Mouse (Mus musculus) adrenal gland, postnatal 4 days (tissue): ENCODE data around the gene Chn1. TPM values are rescaled to one million over a fixed set of nuclear protein-coding genes. Genes with fewer than 3 reads are reported as not detected.
"Not testable (repeated sequence)": the region's sequence is repeated elsewhere in the genome, so short reads cannot be mapped to it uniquely, and the experiment has no call there.

ENCODE experiments used
- DNase-seq, 2 experiments: peaks; one replicate each; pipeline ENCODE4 v3.0.0; 2021 to 2022; ENCODE audit warnings: low spot score in 2 of 2, mixed read lengths in 2 of 2
- long read RNA-seq, 2 experiments: library from polyadenylated mRNA; stranded (forward); transcript quantifications; one replicate each; pipeline ENCODE4 v2.0.0; 2021
- total RNA-seq, 2 experiments: library from RNA; stranded (reverse); gene quantifications; 2 replicates each; pipeline ENCODE4 v1.2.3; 2021

Gene Chn1
- total RNA-seq = 10 to 100 TPM; 25.8 to 34.3 TPM
- long read RNA-seq, experiment 1, full-length matches to known transcripts = 16 of 23 reads
- long read RNA-seq, experiment 1, partial matches to known transcripts = 1 of 23 reads
- long read RNA-seq, experiment 1, other reads (novel, unspliced or antisense) = 6 of 23 reads
- long read RNA-seq, experiment 2, full-length matches to known transcripts = 28 of 40 reads
- long read RNA-seq, experiment 2, partial matches to known transcripts = 1 of 40 reads
- long read RNA-seq, experiment 2, other reads (novel, unspliced or antisense) = 11 of 40 reads

DNA sequence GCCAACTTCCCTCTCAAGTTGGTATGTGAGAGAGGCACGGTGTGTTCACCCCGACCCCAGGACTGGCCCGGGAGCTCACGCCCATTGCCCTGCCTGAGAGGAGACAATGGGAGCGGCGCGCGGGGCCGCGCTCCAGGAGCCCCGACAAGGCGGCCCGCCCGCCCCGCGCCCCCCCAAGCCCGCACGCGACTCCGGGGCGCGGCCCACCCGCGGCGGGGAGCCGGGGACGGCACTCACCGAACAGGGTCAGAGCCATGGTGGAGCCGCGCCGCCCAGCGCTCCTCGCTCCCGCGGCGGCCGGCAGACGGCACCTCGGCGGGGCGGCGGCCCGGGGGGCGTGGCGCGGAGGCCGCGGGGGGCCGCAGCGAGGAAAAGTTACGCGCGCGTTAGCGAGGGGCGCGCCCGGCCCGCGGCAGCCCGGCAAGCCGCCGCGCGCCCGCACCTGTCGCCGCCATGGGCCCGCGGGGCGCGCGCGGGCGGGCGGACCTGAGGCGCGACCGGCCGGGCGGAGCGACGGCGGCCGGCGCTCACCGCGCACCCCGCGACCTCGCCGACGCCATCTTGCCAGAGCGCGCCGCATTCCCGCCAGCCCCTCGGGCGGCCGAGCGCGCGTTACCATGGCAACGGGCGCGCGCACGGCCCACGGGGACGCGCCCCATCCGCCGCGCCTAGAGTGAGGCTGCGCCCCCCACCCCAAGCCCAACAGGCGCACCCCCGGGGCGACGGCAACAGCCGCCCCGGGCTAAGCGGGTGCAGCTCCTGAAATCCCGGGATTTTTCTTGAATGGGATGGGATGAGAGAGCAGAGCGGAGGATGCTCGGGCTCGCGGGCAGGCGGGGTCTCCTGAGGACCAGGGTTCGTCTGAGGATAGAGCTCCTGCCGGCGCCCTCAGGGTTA, at the start of gene Chn1:
TSS of gene Chn1 (minus strand) at position 561 of the 897 bp plus-strand sequence.
- peak; percentile 16 to 25 for DNase-seq

DNA sequence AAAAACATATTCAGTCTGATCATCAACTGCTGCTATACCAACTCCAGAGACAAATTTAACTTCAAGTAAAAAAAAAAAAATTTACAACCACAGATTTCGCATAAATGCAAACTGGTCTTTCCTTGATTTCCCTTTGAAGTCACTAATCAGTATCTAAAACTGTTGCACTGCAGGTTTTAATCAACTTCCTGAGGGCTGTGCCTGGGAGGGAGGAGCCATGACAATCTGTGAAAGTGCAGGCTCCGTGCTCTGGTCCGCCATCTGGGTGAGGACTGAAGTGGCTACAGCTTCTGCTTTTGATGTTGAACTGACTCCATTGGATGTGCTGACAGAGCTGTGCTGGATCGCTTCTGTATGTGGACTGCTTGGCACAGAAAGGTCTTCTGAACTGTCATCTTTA, 43.6 kb upstream of the Chn1 start:
- no peak for DNase-seq

DNA sequence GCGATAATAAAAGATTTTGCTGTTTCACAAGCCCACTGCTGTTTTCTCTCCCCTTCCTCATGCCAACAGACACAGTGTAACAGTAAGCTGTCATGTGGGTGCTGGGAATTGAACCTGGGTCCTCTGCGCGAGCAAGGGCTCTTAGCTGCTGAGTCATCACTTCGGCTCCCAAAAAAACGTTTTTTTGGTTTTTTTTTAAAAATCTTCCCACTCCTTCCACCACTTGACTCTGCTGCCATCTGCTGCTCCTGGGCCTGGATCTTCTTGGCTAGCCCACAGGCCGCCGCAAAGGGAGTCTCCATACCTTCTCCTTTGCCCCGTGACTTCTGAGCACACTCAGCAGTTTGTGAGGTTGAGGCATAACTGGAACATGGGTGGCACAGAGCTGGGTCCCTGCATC, 32.5 kb upstream of the Chn1 start:
- no peak for DNase-seq

DNA sequence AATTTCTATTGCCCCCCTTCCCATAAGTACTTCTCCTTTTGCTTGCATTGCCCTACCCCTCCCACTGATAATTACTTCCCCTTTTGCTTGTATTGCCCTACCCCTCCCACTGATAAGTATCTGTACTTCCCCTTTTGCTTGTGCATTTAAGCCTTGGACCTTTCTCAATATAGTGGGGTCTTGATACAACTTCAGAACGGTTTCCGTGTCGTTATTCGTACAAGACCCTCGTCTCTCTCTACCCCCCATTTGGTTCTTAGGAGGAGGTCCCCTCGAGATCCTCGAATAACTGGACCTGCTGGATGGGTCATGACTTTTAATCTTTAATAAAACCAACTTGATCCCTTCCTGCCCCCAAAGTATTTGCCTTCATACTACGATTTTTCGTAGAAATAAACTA, 25.0 kb upstream of the Chn1 start:
- not testable (repeated sequence) for DNase-seq

DNA sequence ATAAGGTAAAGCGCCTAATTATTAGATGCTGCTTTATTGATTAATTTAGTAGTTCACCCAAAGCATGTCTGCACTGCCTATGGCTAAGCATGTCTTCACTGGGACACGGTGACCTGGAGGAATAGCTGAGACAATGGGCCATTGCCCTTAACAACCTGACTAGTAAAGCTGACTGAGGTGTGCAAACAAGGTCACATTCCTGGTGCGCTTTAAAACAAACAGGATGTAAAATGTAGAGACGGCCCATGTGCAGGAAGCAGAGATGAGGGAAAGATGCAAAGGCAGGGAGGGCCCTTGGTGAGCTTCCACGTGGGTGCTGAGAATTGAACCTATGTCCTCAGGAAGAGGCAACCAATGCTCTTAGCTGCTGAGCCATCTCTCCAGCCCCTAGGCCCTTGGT, 23.6 kb upstream of the Chn1 start:
- DNase-seq = no peak

DNA sequence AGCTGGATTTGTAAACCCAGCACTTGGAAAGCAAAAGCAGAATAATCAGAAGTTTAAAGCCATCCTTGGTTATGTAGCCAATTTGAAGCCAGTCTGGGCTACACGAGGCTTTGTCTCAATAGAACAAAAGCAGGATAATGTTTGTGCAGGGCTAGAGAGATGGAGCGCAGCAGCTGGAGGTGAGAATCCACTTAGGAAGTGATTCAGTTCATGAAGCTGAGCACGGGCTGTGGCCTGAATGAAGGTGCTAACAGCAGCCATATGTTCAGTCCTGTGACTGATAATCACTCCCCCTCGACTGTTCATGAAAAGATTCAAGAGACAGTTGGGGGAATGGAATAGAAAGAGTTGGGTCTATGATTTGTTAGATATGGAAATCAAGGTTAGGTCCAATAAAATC, 23.0 kb upstream of the Chn1 start:
- DNase-seq = no peak

DNA sequence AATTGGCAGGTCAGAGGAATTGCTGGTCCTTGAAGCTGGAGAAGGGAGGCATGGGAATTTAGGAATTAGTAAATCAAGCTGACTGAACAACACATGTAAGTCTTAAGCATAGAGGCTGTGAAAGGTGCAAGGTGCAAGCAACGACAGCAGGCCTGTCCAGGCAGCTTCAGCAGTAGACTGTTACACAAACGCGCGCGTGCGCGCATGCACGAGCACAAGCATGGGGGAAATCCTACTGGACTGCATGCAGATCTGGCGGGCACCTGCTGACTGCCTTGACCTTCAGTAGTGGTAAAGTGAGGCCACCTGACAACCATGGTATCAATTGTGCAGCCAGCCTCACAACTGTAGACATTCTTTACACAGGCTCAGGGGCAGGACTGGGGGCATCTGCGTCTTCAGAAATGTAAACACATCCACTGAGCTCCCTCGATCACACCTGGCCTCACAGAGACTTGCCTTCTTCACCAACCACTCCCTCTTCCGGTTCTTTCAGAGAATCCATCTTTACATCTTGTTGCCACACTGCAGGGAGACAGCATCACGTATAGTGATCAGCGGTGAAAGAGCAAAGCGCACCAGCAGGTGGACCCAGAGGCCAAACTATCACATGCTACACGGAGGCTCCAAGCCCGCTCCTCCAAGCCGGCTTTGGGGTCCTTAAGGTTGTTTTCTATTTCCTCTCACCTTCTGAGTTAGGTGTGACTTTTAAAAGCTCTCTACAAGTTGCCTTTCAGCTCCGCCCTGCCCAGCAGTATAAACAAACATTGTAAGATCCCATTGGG, 16.9 kb upstream of the Chn1 start:
- DNase-seq = no peak

DNA sequence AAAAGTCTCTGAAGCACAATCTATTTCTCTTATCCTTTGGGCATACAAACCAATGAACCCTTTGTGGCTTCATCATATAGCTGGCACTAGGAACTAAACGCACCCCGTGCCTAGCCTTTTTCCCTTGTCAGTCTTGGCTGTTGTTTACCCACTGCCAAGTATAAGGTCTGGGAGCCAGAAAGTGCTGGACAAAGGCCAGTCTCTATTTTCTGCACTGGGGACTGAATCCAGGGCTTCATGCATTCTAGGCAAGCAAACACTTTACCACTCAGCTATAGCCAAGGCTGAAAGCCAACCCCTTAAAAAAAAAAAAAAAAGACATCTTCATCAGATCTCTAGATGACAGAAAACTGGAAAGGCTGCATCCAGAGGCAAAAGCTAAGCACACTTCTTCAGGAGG, 15.2 kb upstream of the Chn1 start:
- no peak for DNase-seq

DNA sequence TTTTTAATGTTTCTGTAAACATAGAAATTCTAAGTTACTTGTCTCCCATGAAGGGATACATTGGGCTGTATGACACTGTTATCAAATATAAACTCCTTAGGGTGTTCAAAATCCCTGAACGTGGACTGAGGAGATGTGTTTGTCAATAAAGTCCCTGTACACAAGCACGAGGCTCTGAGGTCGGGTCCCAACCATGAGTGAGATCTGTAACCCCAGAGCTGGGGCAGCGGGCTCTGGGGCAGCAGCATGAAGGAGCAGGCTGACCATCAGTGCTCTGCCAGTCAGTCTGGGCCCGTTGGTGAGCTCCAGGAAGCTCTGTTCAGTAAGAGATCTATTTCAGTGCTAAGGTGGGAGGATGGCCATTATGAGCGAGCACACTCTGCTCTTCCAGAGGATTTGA, 13.2 kb upstream of the Chn1 start:
- no peak for DNase-seq

DNA sequence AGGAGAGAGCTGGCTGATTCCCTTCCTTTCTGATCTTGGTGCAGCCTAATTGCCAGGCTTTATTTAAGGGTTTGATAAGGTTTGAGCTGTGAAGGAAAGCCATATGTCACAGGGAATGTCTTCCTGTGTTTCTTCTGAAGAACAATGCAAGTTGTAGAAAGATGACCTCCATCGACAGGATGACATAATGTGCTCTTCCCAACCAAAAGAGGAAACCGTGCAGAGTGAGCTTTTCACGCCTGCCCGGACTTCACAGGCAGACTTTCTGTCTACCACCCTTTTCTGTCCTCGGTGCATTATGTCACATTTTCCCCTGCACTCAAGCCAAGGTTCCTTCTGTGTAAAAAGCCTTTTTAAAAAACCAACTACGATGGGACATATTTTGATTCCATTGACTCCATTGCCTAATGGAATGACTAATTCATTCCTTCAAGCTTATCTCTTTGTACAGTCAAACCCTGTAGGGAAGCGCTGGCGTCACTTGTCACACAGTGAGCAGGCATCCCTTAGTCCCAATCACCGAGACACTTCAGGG, 7.3 kb upstream of the Chn1 start:
- DNase-seq = no peak

DNA sequence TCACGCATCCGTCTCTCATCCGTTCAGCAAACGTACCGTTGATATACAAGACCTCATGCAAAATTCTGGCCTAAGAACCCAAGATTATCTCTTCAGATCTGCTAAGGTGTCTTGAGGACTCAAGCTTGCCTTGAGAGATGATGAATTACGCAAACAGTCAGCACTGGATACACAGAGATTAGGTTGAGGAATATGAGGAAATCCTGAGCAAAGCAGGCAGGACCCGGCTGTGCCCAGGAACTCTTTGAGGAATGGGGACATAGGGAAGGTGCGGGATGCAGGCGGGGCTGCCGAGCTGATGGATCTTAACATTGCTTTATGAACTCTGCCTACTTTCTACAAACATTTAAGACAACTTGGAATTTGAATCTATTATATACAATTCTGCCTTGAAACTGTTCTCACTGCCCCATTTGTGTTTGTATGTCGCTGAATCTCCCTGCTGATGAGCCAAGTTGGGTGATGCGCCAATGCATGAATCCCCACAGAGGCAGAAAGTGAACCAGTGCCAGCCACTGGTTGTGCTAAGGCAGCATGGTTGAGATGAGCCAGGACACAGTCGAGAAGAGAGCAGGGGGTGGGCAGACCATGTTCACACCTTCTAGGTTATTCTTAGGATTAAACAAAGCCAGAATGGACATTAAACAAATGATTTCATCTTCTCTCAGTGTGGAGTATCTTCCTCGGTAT, 5.3 kb upstream of the Chn1 start:
- DNase-seq = no peak

DNA sequence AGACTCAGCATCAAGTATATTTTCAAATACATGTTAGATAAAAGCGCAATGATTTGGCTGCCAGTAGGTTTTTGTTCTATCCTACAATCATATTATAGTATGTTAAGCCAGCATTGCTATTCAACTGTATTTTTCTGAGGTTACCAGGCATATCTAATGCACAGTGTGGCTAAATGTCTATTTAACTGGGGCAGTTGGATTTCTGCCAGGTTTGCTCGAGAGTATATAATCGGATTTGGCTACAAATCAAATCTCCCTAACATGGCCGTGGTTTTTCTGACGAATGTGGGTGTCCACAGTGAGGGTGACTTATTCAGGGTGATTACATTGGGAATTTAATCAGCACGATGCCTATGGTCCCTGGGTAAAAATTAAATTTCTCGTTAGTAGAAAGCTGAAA, 4.7 kb upstream of the Chn1 start:
- no peak for DNase-seq

DNA sequence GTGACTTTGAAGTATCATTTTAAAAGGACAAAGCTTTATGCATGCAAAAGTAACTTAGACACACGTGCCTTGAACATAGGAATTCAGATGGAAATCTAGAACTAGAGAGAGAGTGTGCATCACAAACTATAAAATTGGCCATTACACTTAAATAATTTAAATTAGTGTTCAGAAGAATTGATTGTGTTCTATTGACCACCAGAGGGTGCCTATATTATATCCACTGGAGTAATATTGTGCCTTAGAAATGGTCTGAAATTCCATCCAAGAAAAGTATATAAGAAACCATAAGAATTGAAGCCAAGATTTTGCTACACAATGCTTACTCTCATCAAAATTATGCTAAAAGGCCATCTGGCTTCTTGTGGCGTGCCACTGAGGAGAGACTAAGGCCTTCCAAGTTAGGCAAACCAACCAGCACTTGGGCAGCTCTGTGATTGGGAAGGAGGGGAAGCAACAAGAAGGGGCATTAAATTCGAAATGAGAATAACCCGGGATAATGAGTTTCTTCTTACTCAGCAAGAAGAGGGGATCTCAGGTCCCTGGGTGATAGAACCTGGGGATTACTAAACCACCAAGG, 4.0 kb upstream of the Chn1 start:
- no peak for DNase-seq

DNA sequence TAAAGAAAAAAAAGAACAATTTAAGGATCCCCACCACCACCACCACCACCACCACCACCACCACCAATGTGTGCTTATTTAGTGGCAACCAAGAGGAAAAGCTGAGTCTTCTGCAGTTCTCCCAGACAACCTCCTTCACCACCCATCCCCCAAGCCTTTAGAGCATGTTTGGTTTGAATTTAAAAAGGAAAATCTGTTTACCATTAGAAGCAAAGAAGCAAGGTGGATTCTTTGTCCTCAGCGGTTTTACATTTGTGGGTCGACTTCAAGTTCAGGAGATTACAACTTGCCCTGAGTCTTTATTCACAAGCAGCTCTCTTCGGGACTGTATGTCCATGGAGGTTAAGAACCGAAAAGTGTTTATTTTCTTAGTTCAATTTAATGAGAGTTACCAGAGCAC, 1.8 kb upstream of the Chn1 start:
- no peak for DNase-seq

DNA sequence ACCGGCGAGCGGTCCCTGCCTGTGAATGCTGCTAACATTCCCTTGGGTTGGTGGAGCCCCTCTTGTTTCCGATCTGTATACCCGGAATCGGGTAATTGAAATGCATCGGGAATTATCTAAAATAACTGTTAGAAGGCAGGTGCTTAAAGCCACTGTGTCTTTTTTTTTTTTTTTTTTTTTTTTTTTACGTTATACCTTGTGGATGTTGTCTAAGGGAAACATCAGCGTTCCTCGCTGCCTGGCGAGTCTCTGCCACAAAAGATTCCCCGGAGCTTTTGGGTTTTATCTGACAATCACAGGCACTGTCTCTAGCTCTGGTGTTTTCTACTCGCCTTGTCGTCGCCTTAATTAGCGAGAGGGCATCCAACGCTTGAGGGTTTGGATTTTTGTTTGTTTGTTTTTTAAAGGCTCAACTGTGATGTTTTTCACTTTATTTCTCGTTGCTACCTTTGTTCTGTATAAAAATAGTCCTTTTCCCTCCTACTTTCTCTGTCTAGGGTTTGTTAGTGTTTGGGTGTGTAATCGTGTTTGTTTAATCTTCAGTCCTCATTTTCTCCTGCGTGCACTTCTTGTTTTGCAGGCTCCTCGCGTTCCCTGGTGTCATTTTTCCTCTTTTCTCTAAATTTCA, 651 bp upstream of the Chn1 start:
- DNase-seq = no peak

DNA sequence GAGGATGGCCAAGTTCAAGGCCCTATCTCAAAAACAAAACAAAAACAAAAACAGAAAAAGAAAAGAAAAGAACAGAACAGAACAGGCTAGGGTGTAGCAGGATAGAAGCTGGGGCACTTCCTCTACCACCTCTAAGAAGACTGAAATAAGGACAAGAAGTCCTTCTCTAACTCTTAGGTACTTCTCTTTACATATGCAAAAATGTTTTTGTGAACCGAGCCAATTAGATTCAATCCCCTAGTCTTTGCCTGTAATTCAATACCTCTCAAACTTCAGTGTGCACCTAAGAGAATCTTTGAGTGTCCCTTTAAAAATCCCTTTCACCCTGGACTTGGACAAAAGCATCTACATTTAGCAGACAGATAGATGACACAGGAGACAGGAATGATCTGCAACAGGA, 2.2 kb downstream of the Chn1 start:
- DNase-seq = no peak

DNA sequence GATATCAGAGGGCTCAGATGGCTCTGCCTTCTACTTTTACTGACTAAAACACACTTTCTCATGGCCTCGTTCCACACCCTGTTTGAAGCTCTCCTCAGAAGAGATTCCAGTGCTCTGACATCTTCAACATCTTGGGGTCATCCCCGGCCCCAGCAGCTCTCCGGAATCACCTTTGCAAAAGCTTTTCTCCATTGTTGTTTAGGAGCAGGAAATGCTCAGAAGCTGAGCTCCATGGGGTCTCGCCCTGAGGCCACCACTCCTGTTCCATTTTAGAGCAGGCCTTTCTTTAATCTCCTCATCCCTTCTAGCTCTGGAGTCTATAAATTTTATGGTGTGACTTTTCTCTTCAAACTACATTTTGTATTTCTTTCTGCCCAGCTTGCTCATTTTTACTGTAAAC, 6.5 kb downstream of the Chn1 start:
- no peak for DNase-seq

DNA sequence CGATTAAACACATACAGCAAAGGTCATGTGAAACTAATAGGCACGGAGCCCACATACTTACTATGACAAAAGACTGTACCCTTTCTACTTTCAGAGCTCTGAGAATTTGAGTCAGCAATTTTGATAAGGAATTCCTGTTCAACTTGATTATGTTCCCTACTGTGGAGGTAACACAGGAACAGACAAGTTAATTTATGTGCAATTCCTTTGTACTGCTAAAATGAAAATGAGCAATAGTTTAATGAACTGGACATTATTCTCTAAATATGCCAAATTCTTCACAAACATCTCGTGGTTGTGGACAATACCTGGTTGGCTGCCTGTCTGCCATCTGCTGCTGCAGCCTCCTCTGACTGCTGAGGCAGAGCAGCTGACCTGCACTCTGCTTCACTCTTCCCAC, 11.6 kb downstream of the Chn1 start:
- DNase-seq = no peak

DNA sequence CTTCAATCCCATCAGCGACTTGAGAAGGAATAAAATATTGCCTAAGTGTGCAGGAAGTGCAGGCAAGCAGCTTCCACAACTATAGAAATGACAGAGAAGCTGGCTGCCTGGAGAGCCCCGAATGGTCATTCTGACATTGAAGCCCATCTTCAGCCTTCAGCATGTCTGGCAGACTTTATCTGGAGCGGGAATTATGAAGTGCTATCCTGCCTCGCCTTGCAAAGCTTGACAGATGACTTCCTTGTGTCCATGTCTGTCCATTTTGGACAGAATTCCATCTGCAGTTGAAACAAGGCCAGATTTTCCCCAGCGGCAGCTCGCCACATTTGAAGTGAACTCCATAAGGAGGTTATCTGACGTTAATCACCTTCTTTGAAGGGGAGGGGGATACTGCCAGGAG, 15.2 kb downstream of the Chn1 start:
- no peak for DNase-seq

DNA sequence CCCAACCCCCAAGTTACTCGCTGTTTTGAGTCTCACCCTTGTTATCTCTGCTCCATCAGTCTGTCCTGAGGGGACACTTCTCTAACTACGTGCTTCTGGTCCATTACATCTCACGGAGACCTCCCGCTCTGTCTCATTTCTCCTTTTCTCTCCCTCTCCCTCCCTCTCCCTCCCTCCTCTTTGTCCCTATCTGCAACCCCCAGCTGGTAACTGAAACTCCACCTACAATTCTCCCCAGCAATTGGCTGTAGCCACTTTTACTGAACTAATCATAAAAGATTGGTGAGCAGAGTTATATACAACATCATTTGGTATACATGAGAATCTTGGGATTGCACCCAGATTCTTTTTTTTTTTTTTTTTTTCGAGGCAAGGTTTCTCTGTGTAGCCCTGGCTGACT, 16.1 kb downstream of the Chn1 start:
- no peak for DNase-seq
